8 mouse cellular contexts compared by ENCODE assay signal in the genomic region with DNA sequence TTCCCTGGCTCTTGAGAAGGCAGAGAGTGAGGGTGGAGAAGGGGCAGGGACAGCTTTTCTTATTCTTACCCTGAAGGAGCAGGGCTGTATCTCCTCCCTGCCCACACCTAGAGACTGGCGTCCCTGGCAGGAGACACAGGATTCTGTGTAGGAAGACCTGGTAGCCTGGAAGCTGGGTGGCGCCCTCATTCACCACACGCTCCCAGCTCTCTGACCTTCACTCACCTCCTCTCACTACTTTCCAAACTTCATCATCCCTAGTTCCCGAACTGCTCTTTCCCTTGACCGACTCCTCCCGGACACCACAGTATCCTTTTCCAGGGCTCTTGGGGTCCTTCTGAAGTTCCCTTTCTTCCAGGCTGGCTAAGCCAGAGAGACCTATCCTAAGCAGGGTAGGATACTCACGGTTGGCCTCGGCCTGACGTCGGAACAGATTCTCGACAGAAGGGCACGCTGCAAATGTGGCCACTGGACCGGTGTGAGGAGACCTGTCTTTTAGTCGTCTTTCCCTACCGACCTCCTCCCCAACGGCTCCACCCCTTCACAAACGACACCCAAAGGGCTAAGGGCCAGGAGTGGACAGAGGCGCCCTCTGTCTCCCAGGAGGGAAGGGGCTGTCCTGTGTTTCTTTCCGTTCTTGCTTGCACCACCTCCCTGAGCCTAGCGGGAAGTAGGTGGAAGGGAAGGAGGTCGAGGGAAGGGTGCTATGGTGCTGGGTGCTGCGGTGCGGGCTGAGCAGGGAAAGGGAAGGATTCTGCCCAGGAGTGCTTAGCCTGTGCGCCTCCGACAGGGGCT. TPM values are rescaled to one million over a fixed set of nuclear protein-coding genes. Genes with fewer than 3 reads are reported as not detected.
DNase-seq lines count a peak whose midpoint lies in the region; ATAC-seq and TF ChIP-seq lines count a peak whose summit lies in the region.

A gene (minus strand): TSS at position 597 of the 795 bp plus-strand sequence.
A gene (plus strand): TSS at position 640 of the 795 bp plus-strand sequence.

- DNase-seq in B cell, adult 2 months = peak; percentile 27 to 30
- peak; percentile 4 for DNase-seq in T-cell, adult 2 months (ENCODE audit: low spot score)
- DNase-seq in heart, embryonic 10.5 days (ENCODE audit: low spot score) = peak; percentile 83
- DNase-seq in kidney, adult 9 months = peak; percentile 92
- DNase-seq in liver = peak; percentile 68
- DNase-seq in midbrain, postnatal 0 days (ENCODE audit: low spot score) = peak; percentile 46
- DNase-seq in thymus, postnatal 14 days = peak; percentile 34

- H3K4me3 ChIP-seq in embryonic facial prominence, embryonic 12.5 days = peak within 1 kb of the TSS; percentile 35
- H3K4me3 ChIP-seq in heart, embryonic 10.5 days = peak within 1 kb of the TSS; percentile 60
- peak within 1 kb of the TSS; percentile 35 for H3K4me3 ChIP-seq in midbrain, postnatal 0 days (ENCODE audit: low read depth, low read length)

- no peak for ATAC-seq in embryonic facial prominence, embryonic 12.5 days (ENCODE audit: insufficient number of reproducible peaks, insufficient read depth, low FRiP score, low TSS enrichment)
- no peak for ATAC-seq in midbrain, postnatal 0 days (ENCODE audit: low FRiP score)

- peaks cover 16% of the 10 kb centered on the region for H3K4me1 ChIP-seq in embryonic facial prominence, embryonic 12.5 days
- H3K4me1 ChIP-seq in heart, embryonic 10.5 days = peaks cover 30% of the 10 kb centered on the region
- peaks cover 8% of the 10 kb centered on the region; the same call in 1 of the 2 replicates for H3K4me1 ChIP-seq in midbrain, postnatal 0 days (ENCODE audit: insufficient read depth, low read length)

- TF ChIP-seq CTCF in midbrain, postnatal 0 days (IDR thresholded peaks at IDR 0.05) = peak; percentile 43

- H3K4me2 ChIP-seq in embryonic facial prominence, embryonic 12.5 days (replicated peaks) = peak within 1 kb of the TSS; percentile 70
- peak within 1 kb of the TSS; percentile 61 for H3K4me2 ChIP-seq in midbrain, postnatal 0 days (ENCODE audit: low read depth, low read length, poor library complexity, severe bottlenecking)

- 4% methylated on average over 25 of the region's 25 CpGs for WGBS in embryonic facial prominence, embryonic 12.5 days
- WGBS in heart, embryonic 10.5 days = 2% methylated on average over 25 of the region's 25 CpGs
- 6% methylated on average over 25 of the region's 25 CpGs for WGBS in midbrain, postnatal 0 days

- no peaks in the 10 kb centered on the region for H3K36me3 ChIP-seq in embryonic facial prominence, embryonic 12.5 days
- peaks cover 7% of the 10 kb centered on the region; the same call in 1 of the 2 replicates for H3K36me3 ChIP-seq in heart, embryonic 10.5 days
- H3K36me3 ChIP-seq in midbrain, postnatal 0 days (ENCODE audit: insufficient read depth, low read length) = no peaks in the 10 kb centered on the region

- peak within 1 kb of the TSS; percentile 42 for H3K9ac ChIP-seq in embryonic facial prominence, embryonic 12.5 days
- peak within 1 kb of the TSS; percentile 24; the same call in 1 of the 2 replicates for H3K9ac ChIP-seq in midbrain, postnatal 0 days (replicated peaks; ENCODE audit: low read length, poor library complexity, severe bottlenecking)

- peaks cover 20% of the 10 kb centered on the region for H3K27me3 ChIP-seq in embryonic facial prominence, embryonic 12.5 days
- no peaks in the 10 kb centered on the region for H3K27me3 ChIP-seq in heart, embryonic 10.5 days (ENCODE audit: insufficient read depth, poor library complexity, severe bottlenecking)
- peaks cover 29% of the 10 kb centered on the region for H3K27me3 ChIP-seq in midbrain, postnatal 0 days (ENCODE audit: insufficient read depth, low read length)

- H3K9me3 ChIP-seq in embryonic facial prominence, embryonic 12.5 days = no peaks in the 10 kb centered on the region
- no peaks in the 10 kb centered on the region for H3K9me3 ChIP-seq in heart, embryonic 10.5 days
- H3K9me3 ChIP-seq in midbrain, postnatal 0 days (ENCODE audit: low read length) = no peaks in the 10 kb centered on the region

- H3K27ac ChIP-seq in embryonic facial prominence, embryonic 12.5 days = no peak within 1 kb of the TSS
- H3K27ac ChIP-seq in heart, embryonic 10.5 days = peak within 1 kb of the TSS; percentile 89
- no peak within 1 kb of the TSS for H3K27ac ChIP-seq in midbrain, postnatal 0 days (ENCODE audit: low read depth, low read length)

RNA-seq across cellular contexts. Expression of the first gene that starts in this region (rescaled TPM):
- 10.3 and 11.2 TPM in 2 replicates for polyA plus RNA-seq in embryonic facial prominence, embryonic 12.5 days (2016; fragmentation: Nextera tagmentation; extraction: Ambion mirVana)
- polyA plus RNA-seq in heart, embryonic 10.5 days (2016; fragmentation: Nextera tagmentation; extraction: Ambion mirVana) = 64.6 and 111 TPM in 2 replicates
- total RNA-seq in midbrain, postnatal 0 days (2014; rRNA removed) = 16.4 and 27.5 TPM in 2 replicates
- polyA plus RNA-seq in midbrain, postnatal 0 days (2015; fragmentation: Nextera tagmentation; extraction: Ambion mirVana) = 54.2 and 59.9 TPM in 2 replicates

RNA-seq across cellular contexts. Expression of the second gene that starts in this region (rescaled TPM):
- 15.0 and 17.4 TPM in 2 replicates for polyA plus RNA-seq in embryonic facial prominence, embryonic 12.5 days (2016; fragmentation: Nextera tagmentation; extraction: Ambion mirVana)
- 32.3 and 52.5 TPM in 2 replicates for polyA plus RNA-seq in heart, embryonic 10.5 days (2016; fragmentation: Nextera tagmentation; extraction: Ambion mirVana)
- 4.5 and 7.3 TPM in 2 replicates for total RNA-seq in midbrain, postnatal 0 days (2014; rRNA removed)
- polyA plus RNA-seq in midbrain, postnatal 0 days (2015; fragmentation: Nextera tagmentation; extraction: Ambion mirVana) = 20.3 and 21.1 TPM in 2 replicates

Comparison
In these comparisons a context has a peak if more than half of its experiments do, and no peak if none do; other contexts are left out.
1. DNase-seq: peak in every context shown above with its lines; median percentile 92 in kidney, adult 9 months; 83 in heart, embryonic 10.5 days; 68 in liver; 46 in midbrain, postnatal 0 days; 34 in thymus, postnatal 14 days; 28 in B cell, adult 2 months; 4 in T-cell, adult 2 months.